Mouse (Mus musculus): ENCODE measurements around the gene Eef2kmt. TPM values are rescaled to one million over a fixed set of nuclear protein-coding genes. Genes with fewer than 3 reads are reported as not detected.

The Eef2kmt gene
- polyA plus RNA-seq (2014; fragmentation: Nextera tagmentation; extraction: Ambion mirVana): 42.1 and 42.8 TPM in 2 replicates

DNA sequence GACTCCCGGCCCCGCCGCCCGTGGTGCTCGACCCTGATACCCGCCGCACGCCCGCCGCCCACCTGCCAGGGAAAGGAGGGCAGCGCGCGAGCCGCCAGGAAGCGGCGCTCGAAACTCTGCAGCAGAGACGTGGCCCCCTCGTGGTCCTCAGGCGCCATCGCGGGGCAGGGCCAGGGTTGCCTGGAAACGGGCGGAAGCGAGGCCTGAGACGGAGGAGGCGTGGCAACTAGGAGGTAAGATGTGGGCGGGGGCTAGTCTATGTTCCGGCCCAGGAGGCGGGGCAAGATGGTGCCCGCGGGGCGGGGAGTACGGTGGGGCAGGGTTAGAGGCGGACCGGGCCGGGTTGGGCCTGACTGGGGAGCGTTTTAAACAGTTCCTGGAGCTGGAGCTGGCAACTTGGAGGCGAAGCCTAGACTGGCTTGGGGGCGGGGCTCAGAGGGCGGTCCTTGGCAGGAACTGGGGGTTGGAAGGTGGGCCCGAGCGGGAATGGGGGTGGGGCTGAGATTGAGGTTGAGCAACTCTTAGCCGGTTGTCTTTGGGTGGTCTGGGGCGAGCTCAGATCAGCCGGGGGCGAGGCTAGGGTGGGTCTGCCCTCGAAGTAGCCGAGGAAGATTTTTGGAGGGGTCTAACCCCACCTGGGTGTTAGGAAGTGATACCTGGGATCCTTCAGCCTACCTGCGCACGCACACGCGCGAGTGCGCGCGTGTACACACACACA is at the start of gene Eef2kmt:
Gene Eef2kmt, minus strand, starts transcription at position 205 of the 718 bp plus-strand sequence.
- H3K9ac ChIP-seq (ENCODE audit: low read length): peak within 1 kb of the TSS; percentile 78
- peak within 1 kb of the TSS; percentile 74 for H3K4me3 ChIP-seq (ENCODE audit: low read depth, low read length)
- ATAC-seq (replicated peaks; ENCODE audit: low FRiP score, low TSS enrichment, low read depth): peak; percentile 97
- no peaks in the 10 kb centered on the region for H3K9me3 ChIP-seq (ENCODE audit: control insufficient read depth, low read length)
- H3K27ac ChIP-seq (ENCODE audit: low read depth): peak within 1 kb of the TSS; percentile 69
- DNase-seq (ENCODE audit: low spot score): peak; percentile 97
- peaks cover 17% of the 10 kb centered on the region for H3K4me1 ChIP-seq (replicated peaks; ENCODE audit: control insufficient read depth, insufficient read depth, low read length)
- no peaks in the 10 kb centered on the region for H3K27me3 ChIP-seq (replicated peaks; ENCODE audit: control insufficient read depth, insufficient read depth, low read length)
- H3K36me3 ChIP-seq (ENCODE audit: control insufficient read depth, insufficient read depth, low read length): peaks cover 7% of the 10 kb centered on the region; the same call in 1 of the 2 replicates
- H3K4me2 ChIP-seq (ENCODE audit: low read length): peak within 1 kb of the TSS; percentile 71
- WGBS: 1% methylated on average over 57 of the region's 57 CpGs

DNA sequence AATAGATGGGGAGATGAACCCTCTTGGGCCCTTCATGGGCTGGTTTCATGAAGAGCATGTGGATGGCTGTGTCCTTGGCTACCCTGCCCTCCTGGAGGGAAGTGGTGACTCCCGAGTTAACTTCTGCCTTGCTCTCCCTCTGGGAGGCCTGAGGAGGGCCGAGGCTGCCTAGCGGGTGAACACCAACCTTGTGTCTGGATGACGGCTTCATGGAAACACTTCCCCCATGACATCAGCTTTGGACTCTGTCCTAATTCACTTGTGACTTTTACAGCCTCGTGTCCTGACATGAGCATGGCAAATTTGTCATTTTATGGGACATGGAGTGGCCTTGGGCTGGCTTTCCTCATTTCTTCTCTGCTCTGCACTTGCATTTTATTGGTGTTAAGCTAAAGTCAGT is 39.5 kb upstream of the Eef2kmt start:
- Histone ChIP-seq H3K9ac (ENCODE audit: low read length) (no peak overlapping the region), H3K4me2 (ENCODE audit: low read length) (no peak overlapping the region), H3K9me3 (ENCODE audit: control insufficient read depth, low read length) (no peaks in the 10 kb centered on the region), H3K36me3 (ENCODE audit: control insufficient read depth, insufficient read depth, low read length) (no peaks in the 10 kb centered on the region), H3K4me1 (replicated peaks; ENCODE audit: control insufficient read depth, insufficient read depth, low read length) (no peaks in the 10 kb centered on the region), H3K27me3 (replicated peaks; ENCODE audit: control insufficient read depth, insufficient read depth, low read length) (no peaks in the 10 kb centered on the region), H3K4me3 (ENCODE audit: low read depth, low read length) (no peak overlapping the region), H3K27ac (ENCODE audit: low read depth) (no peak overlapping the region)
- WGBS: 72% methylated on average over 5 of the region's 5 CpGs
- DNase-seq (ENCODE audit: low spot score) (peak; percentile 41), ATAC-seq (replicated peaks; ENCODE audit: low FRiP score, low TSS enrichment, low read depth) (no peak)

DNA sequence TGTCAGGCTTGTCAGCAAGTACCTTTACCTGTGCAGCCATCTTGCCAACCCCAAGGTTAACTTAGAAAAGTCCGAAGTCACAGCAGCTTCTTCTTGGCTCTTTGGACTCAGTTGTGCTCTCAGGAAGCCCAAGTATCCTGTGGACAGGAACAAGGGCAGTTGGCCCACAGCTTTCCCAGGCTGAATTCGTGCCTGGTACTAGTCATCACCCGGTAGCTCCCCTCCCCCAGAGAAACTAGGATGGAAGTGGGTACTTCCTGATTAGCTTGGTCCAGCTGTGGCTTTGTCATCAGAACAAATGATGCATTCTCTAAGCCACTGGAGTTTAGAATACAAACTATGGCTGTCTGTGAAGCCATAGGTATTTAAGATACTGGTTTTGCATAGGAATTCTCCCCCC is 29.6 kb upstream of the Eef2kmt start:
- no peak overlapping the region for H3K9ac ChIP-seq (ENCODE audit: low read length)
- H3K36me3 ChIP-seq (ENCODE audit: control insufficient read depth, insufficient read depth, low read length): no peaks in the 10 kb centered on the region
- no peaks in the 10 kb centered on the region for H3K27me3 ChIP-seq (replicated peaks; ENCODE audit: control insufficient read depth, insufficient read depth, low read length)
- no peak overlapping the region for H3K27ac ChIP-seq (ENCODE audit: low read depth)
- no peak overlapping the region for H3K4me3 ChIP-seq (ENCODE audit: low read depth, low read length)
- WGBS: 49% methylated on average over 3 of the region's 3 CpGs
- ATAC-seq (replicated peaks; ENCODE audit: low FRiP score, low TSS enrichment, low read depth): no peak
- H3K9me3 ChIP-seq (ENCODE audit: control insufficient read depth, low read length): no peaks in the 10 kb centered on the region
- H3K4me2 ChIP-seq (ENCODE audit: low read length): no peak overlapping the region
- H3K4me1 ChIP-seq (replicated peaks; ENCODE audit: control insufficient read depth, insufficient read depth, low read length): no peaks in the 10 kb centered on the region
- no peak for DNase-seq (ENCODE audit: low spot score)

DNA sequence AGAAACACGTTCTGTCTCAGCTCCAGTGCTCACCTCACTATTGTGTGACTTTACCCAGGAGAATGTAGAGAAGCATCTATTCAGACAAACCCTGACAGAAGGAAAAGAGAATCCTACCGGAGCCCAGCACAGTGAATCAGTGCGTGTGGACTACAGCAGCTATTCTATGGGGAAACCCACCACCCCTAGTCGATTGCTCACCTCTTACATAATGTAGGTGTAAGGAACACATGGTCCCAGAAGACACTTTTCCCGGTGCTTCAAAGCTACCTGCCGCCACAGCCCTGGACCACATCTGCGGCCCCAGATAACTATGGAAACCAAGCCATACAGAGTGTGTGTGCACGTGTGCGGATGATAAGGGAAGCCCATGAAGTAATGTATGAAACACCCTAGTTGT is 26.9 kb upstream of the Eef2kmt start:
- Histone ChIP-seq H3K36me3 (ENCODE audit: control insufficient read depth, insufficient read depth, low read length) (no peaks in the 10 kb centered on the region), H3K4me3 (ENCODE audit: low read depth, low read length) (no peak overlapping the region), H3K9me3 (ENCODE audit: control insufficient read depth, low read length) (no peaks in the 10 kb centered on the region), H3K27me3 (replicated peaks; ENCODE audit: control insufficient read depth, insufficient read depth, low read length) (no peaks in the 10 kb centered on the region), H3K9ac (ENCODE audit: low read length) (no peak overlapping the region), H3K4me1 (replicated peaks; ENCODE audit: control insufficient read depth, insufficient read depth, low read length) (no peaks in the 10 kb centered on the region), H3K4me2 (ENCODE audit: low read length) (no peak overlapping the region), H3K27ac (ENCODE audit: low read depth) (no peak overlapping the region)
- DNase-seq (ENCODE audit: low spot score): no peak
- WGBS: 89% methylated on average over 9 of the region's 9 CpGs
- no peak for ATAC-seq (replicated peaks; ENCODE audit: low FRiP score, low TSS enrichment, low read depth)

DNA sequence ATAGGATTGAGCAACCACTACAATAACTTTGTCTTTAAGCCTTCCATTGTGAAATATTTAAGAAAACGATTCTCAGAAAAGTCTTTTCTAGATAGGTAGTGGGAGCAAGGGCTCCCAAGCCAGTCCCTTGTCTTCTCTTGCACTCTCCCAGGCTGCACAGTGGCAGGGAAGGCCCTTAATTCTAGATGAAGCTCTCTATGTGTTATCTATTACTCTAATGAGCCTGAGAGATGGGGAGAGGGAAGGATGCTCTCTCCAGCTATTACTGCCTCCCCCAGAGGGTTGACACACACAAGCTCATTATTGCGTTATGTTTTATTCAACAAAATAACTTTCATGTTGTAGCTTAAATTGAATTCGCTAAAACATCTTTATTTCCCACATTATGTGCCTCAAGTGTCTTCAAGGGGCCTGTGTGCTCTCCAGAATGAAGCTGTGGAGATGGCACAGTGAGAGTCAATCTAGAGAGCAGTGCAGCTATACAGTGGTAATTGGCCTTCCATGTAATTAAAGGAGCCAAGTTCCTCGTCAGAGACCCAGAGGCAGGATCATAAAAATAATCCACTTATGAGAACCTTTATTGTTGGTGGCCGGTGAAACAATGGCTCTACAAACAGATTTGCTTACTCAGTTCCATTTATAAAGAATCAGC is 23.9 kb upstream of the Eef2kmt start:
- Histone ChIP-seq H3K27me3 (replicated peaks; ENCODE audit: control insufficient read depth, insufficient read depth, low read length) (no peaks in the 10 kb centered on the region), H3K9me3 (ENCODE audit: control insufficient read depth, low read length) (no peaks in the 10 kb centered on the region), H3K36me3 (ENCODE audit: control insufficient read depth, insufficient read depth, low read length) (no peaks in the 10 kb centered on the region), H3K4me3 (ENCODE audit: low read depth, low read length) (no peak overlapping the region), H3K4me2 (ENCODE audit: low read length) (no peak overlapping the region), H3K27ac (ENCODE audit: low read depth) (no peak overlapping the region), H3K4me1 (replicated peaks; ENCODE audit: control insufficient read depth, insufficient read depth, low read length) (no peaks in the 10 kb centered on the region), H3K9ac (ENCODE audit: low read length) (no peak overlapping the region)
- ATAC-seq (replicated peaks; ENCODE audit: low FRiP score, low TSS enrichment, low read depth): no peak
- no peak for DNase-seq (ENCODE audit: low spot score)
- 76% methylated on average over 5 of the region's 5 CpGs for WGBS

DNA sequence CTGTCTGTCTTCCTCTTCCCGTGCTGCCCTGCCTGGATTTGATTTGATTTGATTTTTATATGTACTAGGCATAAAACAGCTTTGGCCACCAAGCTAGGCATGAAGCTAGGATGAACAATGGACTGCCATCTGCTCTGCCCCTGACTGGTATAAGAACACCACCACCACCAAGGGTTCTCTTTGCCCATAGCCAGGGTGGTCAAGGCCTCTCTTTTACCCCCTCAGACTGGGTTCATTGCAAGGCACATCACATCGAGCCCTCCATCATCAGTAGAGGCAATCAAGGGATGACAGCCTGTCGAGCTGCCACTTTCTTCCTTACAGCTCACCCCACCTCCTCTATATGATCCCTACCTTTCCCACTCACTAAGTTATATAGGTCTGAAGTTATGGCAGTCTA is 16.6 kb upstream of the Eef2kmt start:
- H3K9ac ChIP-seq (ENCODE audit: low read length): no peak overlapping the region
- no peaks in the 10 kb centered on the region for H3K4me1 ChIP-seq (replicated peaks; ENCODE audit: control insufficient read depth, insufficient read depth, low read length)
- WGBS: 72% methylated on average over 3 of the region's 3 CpGs
- H3K27me3 ChIP-seq (replicated peaks; ENCODE audit: control insufficient read depth, insufficient read depth, low read length): no peaks in the 10 kb centered on the region
- no peak overlapping the region for H3K4me2 ChIP-seq (ENCODE audit: low read length)
- ATAC-seq (replicated peaks; ENCODE audit: low FRiP score, low TSS enrichment, low read depth): no peak
- no peaks in the 10 kb centered on the region for H3K9me3 ChIP-seq (ENCODE audit: control insufficient read depth, low read length)
- DNase-seq (ENCODE audit: low spot score): no peak
- H3K36me3 ChIP-seq (ENCODE audit: control insufficient read depth, insufficient read depth, low read length): no peaks in the 10 kb centered on the region
- no peak overlapping the region for H3K27ac ChIP-seq (ENCODE audit: low read depth)
- H3K4me3 ChIP-seq (ENCODE audit: low read depth, low read length): no peak overlapping the region

DNA sequence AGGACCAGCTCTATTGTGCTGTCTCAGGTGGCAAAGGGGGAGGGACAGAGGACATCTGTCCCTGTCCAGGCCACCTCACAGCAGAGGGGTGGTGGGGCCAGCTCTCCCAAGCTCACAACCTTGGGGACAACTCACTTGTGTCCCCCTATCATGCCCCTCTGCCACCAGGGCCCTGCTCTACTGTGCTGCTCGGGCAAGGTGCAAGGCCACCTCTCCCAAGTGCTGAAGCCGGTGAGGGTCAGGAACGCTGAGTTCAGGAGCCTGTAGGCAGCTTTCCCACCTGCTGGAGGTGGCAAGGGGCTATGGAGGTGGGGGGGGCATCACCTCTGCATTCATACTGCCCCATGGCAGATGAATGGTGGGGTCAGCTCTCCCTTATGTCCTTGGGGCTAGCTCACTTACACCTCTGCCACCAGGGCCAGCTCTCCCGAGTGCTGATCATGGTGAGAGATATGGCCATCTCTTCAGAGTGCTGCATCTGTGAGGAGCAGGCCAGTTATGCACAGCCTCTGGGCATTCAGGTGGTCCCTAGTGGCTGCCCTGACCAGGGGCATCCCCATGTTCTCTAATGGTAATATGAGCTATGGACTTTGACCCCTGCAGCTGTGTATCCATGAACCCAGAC is 15.7 kb upstream of the Eef2kmt start:
- ATAC-seq (replicated peaks; ENCODE audit: low FRiP score, low TSS enrichment, low read depth) (no peak), DNase-seq (ENCODE audit: low spot score) (no peak)
- no peak overlapping the region for H3K27ac ChIP-seq (ENCODE audit: low read depth)
- no peaks in the 10 kb centered on the region for H3K9me3 ChIP-seq (ENCODE audit: control insufficient read depth, low read length)
- no peak overlapping the region for H3K4me3 ChIP-seq (ENCODE audit: low read depth, low read length)
- no peak overlapping the region for H3K9ac ChIP-seq (ENCODE audit: low read length)
- H3K4me2 ChIP-seq (ENCODE audit: low read length): no peak overlapping the region
- 78% methylated on average over 4 of the region's 4 CpGs for WGBS
- H3K4me1 ChIP-seq (replicated peaks; ENCODE audit: control insufficient read depth, insufficient read depth, low read length): no peaks in the 10 kb centered on the region
- no peaks in the 10 kb centered on the region for H3K36me3 ChIP-seq (ENCODE audit: control insufficient read depth, insufficient read depth, low read length)
- H3K27me3 ChIP-seq (replicated peaks; ENCODE audit: control insufficient read depth, insufficient read depth, low read length): no peaks in the 10 kb centered on the region

DNA sequence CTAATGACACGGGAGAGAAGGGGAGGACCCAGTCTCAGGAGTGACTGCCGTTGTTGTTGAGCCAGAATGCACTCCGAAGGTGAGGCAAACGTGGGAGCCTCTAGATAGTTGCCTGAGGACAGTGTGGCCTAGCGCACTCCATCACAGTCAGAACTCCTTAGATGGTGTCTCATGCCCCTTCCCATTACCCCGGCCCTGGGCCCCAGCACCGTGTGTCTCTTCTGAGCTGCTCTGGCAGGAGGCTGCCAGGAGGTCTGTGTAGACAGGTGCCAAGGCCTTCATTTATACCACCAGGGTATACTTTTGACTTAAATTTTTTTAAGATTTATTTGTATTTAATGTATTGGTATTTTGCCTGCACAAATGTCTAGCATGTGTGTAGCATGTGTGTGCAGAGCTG is 8.1 kb upstream of the Eef2kmt start:
- no peak for DNase-seq (ENCODE audit: low spot score)
- 84% methylated on average over 7 of the region's 7 CpGs for WGBS
- Histone ChIP-seq H3K4me1 (replicated peaks; ENCODE audit: control insufficient read depth, insufficient read depth, low read length) (no peaks in the 10 kb centered on the region), H3K27me3 (replicated peaks; ENCODE audit: control insufficient read depth, insufficient read depth, low read length) (no peaks in the 10 kb centered on the region), H3K4me2 (ENCODE audit: low read length) (no peak overlapping the region), H3K9me3 (ENCODE audit: control insufficient read depth, low read length) (peaks cover 7% of the 10 kb centered on the region; the same call in 1 of the 2 replicates), H3K4me3 (ENCODE audit: low read depth, low read length) (no peak overlapping the region), H3K9ac (ENCODE audit: low read length) (no peak overlapping the region), H3K36me3 (ENCODE audit: control insufficient read depth, insufficient read depth, low read length) (no peaks in the 10 kb centered on the region), H3K27ac (ENCODE audit: low read depth) (no peak overlapping the region)
- no peak for ATAC-seq (replicated peaks; ENCODE audit: low FRiP score, low TSS enrichment, low read depth)

All from intestine, embryonic 14.5 days (tissue).